Mouse (Mus musculus) neutrophil, adult 59 days (primary cell): ENCODE results near the gene Gm21693. TPM values are rescaled to one million over a fixed set of nuclear protein-coding genes. Genes with fewer than 3 reads are reported as not detected.

Experiments
- total RNA-seq, 2 experiments: library from RNA; stranded (reverse); gene quantifications; 1 replicate in 1 of 2; 2 replicates in 1 of 2; pipeline ENCODE4 v1.2.4; 2023

Gm21693 gene
- total RNA-seq: not detected

GRCm38 (mm10) chrY:3345229-3345628 lies at the start of gene Gm21693:
Gene Gm21693 (minus strand): TSS chrY:3345329.

GRCm38 (mm10) chrY:3306349-3306748 lies 38.8 kb downstream of the Gm21693 start, which contains the start of gene Gm21677:
Gene Gm21677 (minus strand): TSS chrY:3306449.

Other genes starting within 250 kb of the Gm21693 start
- gene Gm21677, start 38.9 kb downstream of the Gm21693 start, total RNA-seq: not detected
- gene Gm21704, start 64.8 kb upstream of the Gm21693 start, total RNA-seq: not detected
- gene Gm21708, start 64.8 kb upstream of the Gm21693 start, total RNA-seq: not detected